Comparison of ENCODE assay signal across 14 mouse cellular contexts in genomic region chr1:150466132-150466531, GRCm38 (mm10). TPM values are rescaled to one million over a fixed set of nuclear protein-coding genes. Genes with fewer than 3 reads are reported as not detected.
A peak's percentile ranks its signal among the peaks of the same experiment; 100 is the strongest.
DNase-seq lines count a peak whose midpoint lies in the region; ATAC-seq and TF ChIP-seq lines count a peak whose summit lies in the region.
"Had no signal": no experiment of that assay in that cellular context is flagged by ENCODE, and none has a peak within 500 bp of the region (broad histone marks: within the 10 kb centered on the region; RNA-seq: fewer than 3 reads in every experiment).

Prg4 (minus strand) TSS chr1:150466165.

- TF ChIP-seq CTCF in liver, postnatal 0 days (IDR thresholded peaks at IDR 0.05; ENCODE audit: low read depth): no peak

- H3K4me2 ChIP-seq in heart, embryonic 11.5 days: no peak within 1 kb of the TSS
- no peak within 1 kb of the TSS for H3K4me2 ChIP-seq in liver, postnatal 0 days (ENCODE audit: low read depth, low read length)
- H3K4me2 ChIP-seq in liver, embryonic 12.5 days: no peak within 1 kb of the TSS
- H3K4me2 ChIP-seq: lung, embryonic 15.5 days; midbrain, embryonic 13.5 days; stomach, embryonic 15.5 days had no signal

- H3K9ac ChIP-seq in heart, embryonic 11.5 days (ENCODE audit: low read depth, low read length): no peak within 1 kb of the TSS
- H3K9ac ChIP-seq in liver, postnatal 0 days (replicated peaks): no peak within 1 kb of the TSS
- H3K9ac ChIP-seq in liver, embryonic 12.5 days: no peak within 1 kb of the TSS
- H3K9ac ChIP-seq: lung, embryonic 15.5 days; midbrain, embryonic 13.5 days; stomach, embryonic 15.5 days had no signal

- WGBS in heart, embryonic 11.5 days (ENCODE audit: insufficient replicate concordance): 83% methylated on average over 3 of the region's 3 CpGs
- 74% methylated on average over 3 of the region's 3 CpGs for WGBS in liver, postnatal 0 days (ENCODE audit: insufficient replicate concordance)
- 71% methylated on average over 3 of the region's 3 CpGs for WGBS in liver, embryonic 12.5 days (ENCODE audit: insufficient replicate concordance)

- no peak for TF ChIP-seq EP300 in liver, postnatal 0 days (IDR thresholded peaks at IDR 0.05; ENCODE audit: low read depth)

- H3K27me3 ChIP-seq in heart, embryonic 11.5 days (ENCODE audit: control insufficient read depth, insufficient read depth, low read length): no peaks in the 10 kb centered on the region
- H3K27me3 ChIP-seq in liver, postnatal 0 days (ENCODE audit: insufficient read depth, low read length): no peaks in the 10 kb centered on the region
- no peaks in the 10 kb centered on the region for H3K27me3 ChIP-seq in liver, embryonic 12.5 days (replicated peaks)
- H3K27me3 ChIP-seq: lung, embryonic 15.5 days; midbrain, embryonic 13.5 days; stomach, embryonic 15.5 days had no signal

- no peaks in the 10 kb centered on the region for H3K9me3 ChIP-seq in heart, embryonic 11.5 days (replicated peaks; ENCODE audit: control insufficient read depth, low read length)
- no peaks in the 10 kb centered on the region for H3K9me3 ChIP-seq in liver, postnatal 0 days (ENCODE audit: low read length)
- H3K9me3 ChIP-seq in liver, embryonic 12.5 days (replicated peaks): no peaks in the 10 kb centered on the region
- H3K9me3 ChIP-seq: lung, embryonic 15.5 days; midbrain, embryonic 13.5 days; stomach, embryonic 15.5 days had no signal

- no peak for ATAC-seq in heart, embryonic 11.5 days (replicated peaks; ENCODE audit: insufficient number of reproducible peaks, low FRiP score, low TSS enrichment)
- ATAC-seq in liver, postnatal 0 days: peak; percentile 61
- no peak for ATAC-seq in liver, embryonic 12.5 days
- ATAC-seq: midbrain, embryonic 13.5 days had no signal

- no peaks in the 10 kb centered on the region for H3K4me1 ChIP-seq in heart, embryonic 11.5 days (ENCODE audit: control insufficient read depth, insufficient read depth, low read length)
- no peaks in the 10 kb centered on the region for H3K4me1 ChIP-seq in liver, postnatal 0 days (ENCODE audit: insufficient read depth)
- H3K4me1 ChIP-seq in liver, embryonic 12.5 days: no peaks in the 10 kb centered on the region
- H3K4me1 ChIP-seq: lung, embryonic 15.5 days; midbrain, embryonic 13.5 days; stomach, embryonic 15.5 days had no signal

- no peaks in the 10 kb centered on the region for H3K36me3 ChIP-seq in heart, embryonic 11.5 days (ENCODE audit: control insufficient read depth, insufficient read depth, low read length)
- no peaks in the 10 kb centered on the region for H3K36me3 ChIP-seq in liver, postnatal 0 days (replicated peaks; ENCODE audit: insufficient read depth, low read length)
- no peaks in the 10 kb centered on the region for H3K36me3 ChIP-seq in liver, embryonic 12.5 days
- H3K36me3 ChIP-seq: lung, embryonic 15.5 days; midbrain, embryonic 13.5 days; stomach, embryonic 15.5 days had no signal

- DNase-seq in heart, adult 11 months: peak; percentile 89
- DNase-seq in liver, postnatal 0 days: no peak
- DNase-seq in fibroblast of lung, adult 2 months (ENCODE audit: low read depth): peak; percentile 66
- peak; percentile 54 for DNase-seq in lung, postnatal 36 days
- DNase-seq in frontal cortex, postnatal 10 days (ENCODE audit: low spot score in 2 of 2): no peak
- DNase-seq: cerebellum, adult 9-10 months; kidney, postnatal 4 days; right cerebral cortex, postnatal 25 days had no signal

- H3K4me3 ChIP-seq in heart, embryonic 11.5 days (ENCODE audit: low read depth, low read length): no peak within 1 kb of the TSS
- no peak within 1 kb of the TSS for H3K4me3 ChIP-seq in liver, postnatal 0 days (ENCODE audit: low read depth, low read length)
- H3K4me3 ChIP-seq in liver, embryonic 12.5 days: no peak within 1 kb of the TSS
- H3K4me3 ChIP-seq: erythroblast, embryonic 14.5 days; lung, embryonic 15.5 days; midbrain, embryonic 13.5 days; stomach, embryonic 15.5 days had no signal

- no peak within 1 kb of the TSS for H3K27ac ChIP-seq in heart, embryonic 11.5 days (ENCODE audit: low read depth, low read length)
- H3K27ac ChIP-seq in liver, postnatal 0 days (ENCODE audit: low read depth): no peak within 1 kb of the TSS
- no peak within 1 kb of the TSS for H3K27ac ChIP-seq in liver, embryonic 12.5 days
- H3K27ac ChIP-seq: lung, embryonic 15.5 days; midbrain, embryonic 13.5 days; stomach, embryonic 15.5 days had no signal

RNA-seq across cellular contexts. Expression of gene Prg4, which starts in this region (rescaled TPM):
- polyA plus RNA-seq in heart, embryonic 11.5 days (2014; fragmentation: Nextera tagmentation; extraction: Ambion mirVana): 0.34 and 0.53 TPM in 2 replicates
- polyA plus RNA-seq in liver, postnatal 0 days (2015; fragmentation: Nextera tagmentation; extraction: Ambion mirVana): 0.25 and 0.32 TPM in 2 replicates
- 0.39 and 0.77 TPM in 2 replicates for polyA plus RNA-seq in liver, embryonic 12.5 days (2016; fragmentation: Nextera tagmentation; extraction: Ambion mirVana)
- polyA plus RNA-seq: erythroblast, embryonic 14.5 days had no signal

Comparison
In these comparisons a context has a peak if more than half of its experiments do, and no peak if none do; other contexts are left out.
1. Peak in ATAC-seq in liver, postnatal 0 days; RNA of the gene not detected or under 1 TPM.
2. DNase-seq: peak in heart, adult 11 months (single experiment), fibroblast of lung, adult 2 months (single experiment) and lung, postnatal 36 days (single experiment); none in liver, postnatal 0 days (single experiment) and frontal cortex, postnatal 10 days (0 of 2).